ENCODE assay signal across 33 mouse cellular contexts in genomic region chr17:47853760-47854159, GRCm38 (mm10). TPM values are rescaled to one million over a fixed set of nuclear protein-coding genes. Genes with fewer than 3 reads are reported as not detected.
DNase-seq lines count a peak whose midpoint lies in the region; ATAC-seq lines count a peak whose summit lies in the region.
"Had no signal": no experiment of that assay in that cellular context is flagged by ENCODE, and none has a peak within 500 bp of the region (broad histone marks: within the 10 kb centered on the region; RNA-seq: fewer than 3 reads in every experiment).

No protein-coding gene starts in this region.

- H3K4me3 ChIP-seq in intestine, embryonic 15.5 days (replicated peaks) = no peak overlapping the region
- H3K4me3 ChIP-seq: gastrocnemius, adult 2 months; hindbrain, embryonic 12.5 days; midbrain, embryonic 10.5 days; midbrain, embryonic 15.5 days; myocyte; neural tube, embryonic 12.5 days had no signal

- peaks cover 8% of the 10 kb centered on the region; the same call in 1 of the 2 replicates for H3K4me1 ChIP-seq in intestine, embryonic 15.5 days (replicated peaks)
- H3K4me1 ChIP-seq: neural tube, embryonic 12.5 days had no signal

- no peak overlapping the region for H3K9ac ChIP-seq in intestine, embryonic 15.5 days
- H3K9ac ChIP-seq: hindbrain, embryonic 12.5 days; liver, embryonic 14.5 days; midbrain, embryonic 15.5 days; neural tube, embryonic 12.5 days had no signal

- no peak overlapping the region for H3K27ac ChIP-seq in intestine, embryonic 15.5 days
- H3K27ac ChIP-seq: gastrocnemius, adult 2 months; hindbrain, embryonic 12.5 days; hindbrain, postnatal 0 days; kidney, postnatal 0 days; liver, embryonic 14.5 days; macrophage; midbrain, embryonic 10.5 days; midbrain, embryonic 15.5 days; neural tube, embryonic 12.5 days had no signal

- H3K36me3 ChIP-seq in intestine, embryonic 15.5 days = no peaks in the 10 kb centered on the region
- H3K36me3 ChIP-seq: hindbrain, embryonic 12.5 days; midbrain, embryonic 10.5 days; midbrain, embryonic 15.5 days; neural tube, embryonic 12.5 days had no signal

- ATAC-seq in intestine, embryonic 15.5 days = peak; percentile 50; the same call in 1 of the 2 replicates
- ATAC-seq in monocyte, adult 5-6 weeks (replicated peaks; ENCODE audit: insufficient number of reproducible peaks, low FRiP score, low TSS enrichment, poor library complexity, severe bottlenecking) = peak; percentile 27; the same call in 1 of the 2 replicates
- ATAC-seq: forebrain, embryonic 14.5 days; hindbrain, postnatal 0 days; midbrain, embryonic 15.5 days had no signal

- H3K9me3 ChIP-seq in intestine, embryonic 15.5 days = no peaks in the 10 kb centered on the region
- H3K9me3 ChIP-seq: midbrain, embryonic 15.5 days; neural tube, embryonic 12.5 days had no signal

- 67% methylated on average over 4 of the region's 4 CpGs for WGBS in intestine, embryonic 15.5 days

- H3K27me3 ChIP-seq in intestine, embryonic 15.5 days (replicated peaks) = no peaks in the 10 kb centered on the region

- no peak overlapping the region for H3K4me2 ChIP-seq in intestine, embryonic 15.5 days (replicated peaks)
- H3K4me2 ChIP-seq: hindbrain, embryonic 12.5 days; midbrain, embryonic 15.5 days; neural tube, embryonic 12.5 days had no signal

- DNase-seq in adrenal gland, adult 2 months = peak; percentile 57
- DNase-seq in adrenal gland, adult 8-10 months = no peak
- DNase-seq in adipocyte (ENCODE audit: low spot score) = peak; percentile 27
- no peak for DNase-seq in frontal cortex, postnatal 10 days (ENCODE audit: low spot score in 2 of 2)
- no peak for DNase-seq in thymus, postnatal 0 days (ENCODE audit: low spot score)
- DNase-seq in embryo, embryonic 10 days (ENCODE audit: low spot score) = no peak
- DNase-seq: adrenal gland, postnatal 25 days; cerebellum, adult 18-20 months; cerebellum, postnatal 25 days; gastrocnemius, adult 2 months; gastrocnemius, postnatal 36 days; kidney, adult 18-20 months; kidney, postnatal 4 days; liver; lung, adult 2 months; lung, postnatal 10 days; right cerebral cortex, adult 18-20 months; spleen, adult 18-20 months; thymus, adult 18-20 months; thymus, postnatal 4 days had no signal

RNA-seq across cellular contexts. Expression of gene Mdfi, which starts 19.3 kb away (rescaled TPM):
- 1 to 10 TPM; 1.2 to 2.1 TPM for total RNA-seq in adrenal gland, adult 2 months (2021)
- polyA plus RNA-seq in adrenal gland, adult 2 months (2012; rRNA removed) = 15.8 and 24.2 TPM in 2 replicates
- 1 to 10 TPM; 1.2 to 3.3 (median 1.6) TPM for total RNA-seq in adrenal gland, adult 8-10 months (2022)
- polyA plus RNA-seq in intestine, embryonic 15.5 days (2015; fragmentation: Nextera tagmentation; extraction: Ambion mirVana) = 8.3 and 9.5 TPM in 2 replicates
- not detected in 3 replicates for total RNA-seq in monocyte, adult 5-6 weeks (2017)
- polyA plus RNA-seq in thymus, postnatal 0 days (2015; fragmentation: Nextera tagmentation; extraction: Ambion mirVana) = 3.5 and 3.7 TPM in 2 replicates
- total RNA-seq: MEL had no signal
- polyA plus RNA-seq: macrophage had no signal

Comparison
In these comparisons a context has a peak if more than half of its experiments do, and no peak if none do; other contexts are left out.
1. DNase-seq: peak in adrenal gland, adult 2 months (single experiment) and adipocyte (single experiment); none in adrenal gland, adult 8-10 months (single experiment), frontal cortex, postnatal 10 days (0 of 2), thymus, postnatal 0 days (single experiment) and embryo, embryonic 10 days (single experiment).